Mouse (Mus musculus) c-Kit-positive CD71-positive TER-119-positive erythroid progenitor cells, embryonic 14.5 days (primary cell): ENCODE data around the gene Mon2.

Experiments
- DNase-seq: peaks from one replicate; pipeline ENCODE4 v3.0.0-alpha.2; 2013; ENCODE audit warnings: low spot score

Gene Mon2

DNA sequence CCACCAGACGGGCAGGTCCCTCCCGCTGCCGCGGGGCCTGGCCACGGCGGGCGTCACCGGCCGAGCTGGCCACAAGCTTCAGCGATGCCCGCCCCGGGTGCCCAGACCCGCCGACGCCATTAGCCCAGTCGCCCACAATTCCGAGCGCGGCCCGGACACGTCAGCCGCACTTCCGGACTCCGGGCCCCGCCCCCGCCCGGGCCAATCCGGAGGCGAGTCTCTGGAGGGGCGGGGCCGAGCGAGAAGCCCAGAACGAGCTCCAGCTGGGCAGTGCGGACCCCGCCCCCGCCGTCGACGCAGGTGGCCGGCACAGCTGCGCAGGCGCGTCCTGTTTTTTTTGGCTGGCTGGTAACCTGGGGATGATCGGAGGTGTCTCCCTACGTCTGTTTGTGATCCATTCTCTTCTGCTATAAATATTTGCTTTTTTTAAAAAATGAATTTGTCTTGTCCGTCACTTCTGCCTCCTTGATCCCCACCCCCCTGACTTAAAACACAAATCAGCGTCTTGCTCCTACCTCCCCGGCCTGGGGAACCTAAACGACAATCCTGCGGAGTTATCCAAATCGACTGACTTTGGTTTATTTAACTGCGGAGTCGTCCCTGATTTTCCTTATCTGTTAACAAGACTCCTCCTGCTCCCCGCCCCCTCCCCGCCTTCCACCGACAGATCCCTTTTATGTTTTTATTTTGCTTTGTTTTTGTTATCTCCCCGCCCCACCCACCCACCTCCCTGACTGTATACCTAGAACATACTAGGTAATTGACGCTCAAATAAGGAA lies at the start of gene Mon2:
Gene Mon2, minus strand, starts transcription at position 261 of the 779 bp plus-strand sequence.
- peak; percentile 94 for DNase-seq

DNA sequence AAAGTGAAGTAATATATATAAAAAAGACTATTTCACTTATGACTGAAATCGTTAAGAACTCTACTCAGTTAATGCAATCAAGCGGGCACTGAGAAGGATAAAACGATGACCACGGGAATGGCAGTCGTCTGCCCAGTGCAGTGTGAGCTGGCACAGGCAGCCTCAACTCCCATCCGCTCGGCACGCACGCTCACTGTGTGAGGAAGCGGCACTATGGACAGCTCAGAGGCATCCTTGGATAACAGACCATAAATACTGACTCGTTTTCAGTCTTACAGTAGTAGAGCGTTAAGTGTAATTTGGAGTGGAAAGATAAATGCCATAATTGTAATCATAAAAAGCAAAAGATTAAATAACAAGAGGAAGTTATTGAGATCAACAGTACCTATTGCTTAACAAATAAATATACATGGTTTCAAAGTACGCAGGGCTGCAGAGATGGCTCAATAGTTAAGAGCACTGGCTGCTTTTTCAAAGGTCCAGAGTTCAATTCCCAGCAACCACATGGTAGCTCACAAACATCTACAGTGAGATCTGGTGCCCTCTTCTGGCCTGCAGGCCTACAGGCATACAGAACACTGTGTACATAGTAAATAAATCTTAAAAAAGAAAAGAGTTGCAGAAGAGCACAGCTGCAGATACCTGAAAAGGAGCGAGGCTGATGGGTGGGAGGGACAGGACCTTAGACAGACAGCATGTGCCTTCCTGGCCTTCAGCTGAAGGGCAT lies 44.5 kb upstream of the Mon2 start:
- DNase-seq: no peak

DNA sequence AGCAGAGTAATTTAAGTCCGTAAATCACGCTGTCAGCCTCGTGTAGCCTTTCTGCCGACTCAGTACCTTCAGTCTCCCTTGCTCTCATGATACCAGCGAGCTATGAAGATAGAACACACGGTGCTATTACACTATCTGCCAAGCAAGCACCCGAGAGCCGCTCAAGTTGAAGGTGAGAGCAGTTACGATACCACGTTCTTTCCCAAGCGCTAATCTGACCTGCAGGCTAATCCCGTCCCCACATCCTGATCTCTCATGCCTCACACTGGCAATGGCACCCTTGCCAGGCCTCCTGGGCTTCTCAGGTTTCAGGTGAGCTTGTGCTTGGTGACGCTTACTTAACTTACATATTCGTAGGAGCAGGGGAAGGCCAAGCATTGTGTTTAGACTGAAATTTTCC lies 40.6 kb upstream of the Mon2 start:
- no peak for DNase-seq

DNA sequence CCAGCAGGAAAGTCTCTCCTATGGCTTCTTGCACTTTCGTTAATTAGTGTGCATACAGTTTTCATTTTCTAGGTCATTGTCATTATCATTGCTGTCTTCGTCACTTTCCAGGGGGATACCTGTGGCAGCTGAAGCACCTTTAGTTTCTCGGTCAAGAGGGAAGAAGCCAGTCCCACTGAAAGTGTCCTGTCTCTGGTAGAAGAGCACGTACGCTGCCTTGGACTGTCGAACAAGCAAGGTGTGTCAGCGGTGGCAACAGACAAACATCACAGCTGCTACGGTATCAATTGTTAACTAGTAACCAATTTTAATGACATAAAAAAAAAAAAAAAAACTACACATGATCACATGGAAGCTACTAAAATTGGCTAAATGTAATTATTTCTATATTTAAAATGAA lies 37.2 kb upstream of the Mon2 start:
- DNase-seq: no peak

DNA sequence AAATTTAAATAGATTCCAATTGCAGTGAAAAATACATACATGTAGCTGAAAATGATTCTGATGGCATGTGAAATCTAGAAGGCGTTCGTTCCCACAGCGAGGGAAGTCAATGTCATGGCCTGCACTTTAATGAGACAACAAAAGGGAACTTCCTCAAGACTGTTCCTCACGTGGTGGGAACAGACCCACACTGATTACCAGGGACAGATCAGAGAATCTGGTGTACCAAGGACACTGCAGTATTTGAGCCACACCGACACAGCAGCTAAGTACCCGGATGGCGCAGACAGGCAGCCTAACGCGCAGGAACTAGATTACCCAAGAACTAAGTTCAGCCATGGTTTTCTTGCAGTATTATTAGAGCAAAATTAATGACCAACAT lies 36.5 kb upstream of the Mon2 start:
- DNase-seq: no peak

DNA sequence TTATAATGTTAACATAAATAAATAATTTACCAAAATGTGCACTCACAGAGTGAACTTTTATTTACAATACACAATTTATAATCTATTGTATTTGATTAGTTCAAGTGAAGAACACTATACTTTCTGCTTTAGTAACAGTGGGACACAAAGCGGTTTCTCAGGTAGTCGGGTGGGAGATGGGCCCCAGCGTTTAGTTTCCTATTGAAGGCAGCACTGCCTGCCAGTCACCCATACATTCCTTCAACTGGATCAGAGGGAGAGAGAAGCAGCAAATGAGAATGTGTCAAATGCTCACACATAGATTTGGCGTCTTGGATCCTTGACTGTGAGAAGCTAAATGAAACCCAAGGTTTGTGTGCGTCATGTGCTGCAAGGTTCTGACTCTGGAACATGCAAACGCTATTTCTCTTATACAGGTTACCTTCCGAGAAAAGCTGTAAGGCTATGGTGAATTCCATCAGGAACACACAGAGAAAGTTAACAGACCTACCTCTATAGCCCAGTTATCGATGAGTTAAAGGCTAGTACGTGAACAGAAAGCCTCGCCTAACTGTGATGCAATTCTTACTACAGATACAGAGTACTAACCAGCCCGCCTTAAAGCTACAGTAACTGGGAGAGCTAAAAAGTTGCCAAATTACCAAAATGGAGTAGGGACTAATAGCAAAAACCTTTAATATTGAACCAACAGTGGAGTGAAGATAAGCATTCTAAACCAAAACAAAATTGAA lies 35.9 kb upstream of the Mon2 start:
- DNase-seq: no peak

DNA sequence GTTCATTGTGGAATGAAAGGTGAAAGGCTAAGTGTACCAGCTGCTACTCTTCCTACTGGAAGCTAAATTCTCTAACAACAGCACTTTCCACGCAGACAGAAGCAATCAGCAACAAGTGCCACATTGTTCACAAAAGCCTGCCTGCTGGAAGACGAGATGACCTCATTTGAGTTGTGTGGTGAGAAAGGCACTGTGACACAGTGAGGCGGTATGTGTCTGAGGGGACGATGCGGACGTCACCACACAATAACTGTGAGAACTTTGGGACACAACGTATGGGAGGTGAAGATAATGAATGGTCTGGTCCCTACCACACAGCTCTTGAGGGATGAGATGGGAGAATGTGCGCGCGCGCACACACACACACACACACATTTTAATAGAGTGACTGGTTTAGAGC lies 34.2 kb upstream of the Mon2 start:
- no peak for DNase-seq

DNA sequence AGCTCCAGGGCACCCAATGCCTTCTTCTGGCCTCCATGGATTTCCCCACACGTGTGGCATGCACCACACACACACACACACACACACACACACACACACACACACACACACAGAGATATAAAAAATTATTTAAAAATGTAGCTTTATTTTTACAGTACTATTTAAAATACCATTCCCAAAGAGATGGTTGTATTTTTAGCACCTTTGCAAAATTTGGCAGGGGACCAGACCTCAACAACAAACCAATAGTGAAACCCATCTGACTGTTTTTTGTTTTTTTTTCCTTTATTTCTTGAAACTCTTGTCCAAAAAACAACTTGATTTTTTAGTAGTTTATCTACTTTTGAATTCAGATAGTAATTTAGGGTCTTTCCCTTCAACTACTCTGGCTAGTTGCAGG lies 32.2 kb upstream of the Mon2 start:
- DNase-seq: no peak

DNA sequence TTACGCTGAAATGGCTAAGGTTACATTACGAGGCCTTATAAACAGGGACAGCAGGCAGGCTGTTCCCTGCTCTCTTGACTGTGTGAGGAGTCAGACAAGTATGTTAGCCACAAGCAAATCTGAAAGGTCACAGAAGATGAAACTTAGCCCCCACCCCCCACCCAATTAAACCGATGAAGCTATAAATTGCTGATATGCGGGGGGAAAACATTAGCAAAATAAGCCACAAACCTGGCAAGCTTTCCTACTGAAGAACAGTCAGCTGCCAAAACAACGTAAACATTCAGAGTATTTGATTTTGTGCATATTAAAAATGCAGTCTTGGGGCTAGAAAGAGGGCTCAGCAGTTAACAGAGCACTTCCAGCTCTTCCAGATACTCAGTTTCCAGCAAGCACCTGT lies 31.8 kb upstream of the Mon2 start:
- DNase-seq: no peak

DNA sequence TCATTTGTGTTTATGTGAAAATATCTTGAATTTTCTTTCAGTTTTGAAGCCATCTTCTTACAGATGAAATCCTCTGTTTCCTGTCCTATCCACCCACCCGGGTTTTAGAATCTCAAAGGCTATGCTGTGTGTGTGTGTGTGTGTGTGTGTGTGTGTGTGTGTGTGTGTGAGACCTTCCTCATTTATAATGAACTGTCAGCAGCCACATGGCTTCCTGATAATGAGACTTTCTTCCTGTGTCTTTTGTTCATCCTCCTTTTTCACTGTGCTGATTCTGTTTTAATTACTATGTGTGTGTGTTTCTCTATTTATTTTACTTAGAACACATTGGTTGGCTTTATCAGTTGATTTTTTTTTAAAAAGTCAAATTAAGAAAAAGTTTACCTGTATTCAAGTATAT lies 25.0 kb upstream of the Mon2 start:
- DNase-seq: no peak

DNA sequence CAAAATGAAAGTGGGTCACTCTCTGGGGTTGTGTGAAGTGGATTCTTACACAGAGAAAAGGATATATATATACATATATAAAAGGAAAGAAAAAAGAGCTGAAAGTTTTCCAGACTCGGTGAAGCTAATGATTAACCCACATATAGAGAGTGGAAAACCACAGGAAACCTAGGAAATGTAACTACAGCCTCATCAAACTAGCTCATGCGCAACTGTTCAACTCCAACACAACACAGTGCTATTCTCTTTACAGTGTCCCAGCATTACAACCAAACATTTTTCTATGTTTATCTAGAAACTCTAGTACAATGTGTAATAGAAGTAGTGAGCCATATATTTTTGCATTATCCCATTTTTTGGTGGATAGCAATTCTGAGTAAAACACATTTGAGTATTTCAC lies 24.3 kb upstream of the Mon2 start:
- no peak for DNase-seq

DNA sequence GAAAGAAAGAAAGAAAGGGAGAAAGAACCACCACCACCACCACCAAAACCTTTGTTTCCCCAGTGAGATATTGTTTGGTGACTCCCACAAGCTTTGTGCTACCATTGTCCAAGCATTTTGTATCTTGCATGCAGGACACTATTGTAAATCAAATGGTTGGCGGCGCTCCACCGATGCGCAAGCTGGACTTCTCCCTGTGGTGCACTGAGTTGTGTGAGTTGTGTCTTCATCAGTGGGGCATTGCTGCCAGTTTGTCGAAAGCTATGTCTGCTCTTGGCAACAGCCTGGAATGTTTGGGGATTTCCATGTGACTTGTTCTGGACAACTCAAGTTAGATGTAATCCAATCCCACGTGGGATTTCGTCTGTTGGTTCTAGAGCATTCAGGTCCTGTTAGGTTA lies 18.2 kb upstream of the Mon2 start:
- no peak for DNase-seq

DNA sequence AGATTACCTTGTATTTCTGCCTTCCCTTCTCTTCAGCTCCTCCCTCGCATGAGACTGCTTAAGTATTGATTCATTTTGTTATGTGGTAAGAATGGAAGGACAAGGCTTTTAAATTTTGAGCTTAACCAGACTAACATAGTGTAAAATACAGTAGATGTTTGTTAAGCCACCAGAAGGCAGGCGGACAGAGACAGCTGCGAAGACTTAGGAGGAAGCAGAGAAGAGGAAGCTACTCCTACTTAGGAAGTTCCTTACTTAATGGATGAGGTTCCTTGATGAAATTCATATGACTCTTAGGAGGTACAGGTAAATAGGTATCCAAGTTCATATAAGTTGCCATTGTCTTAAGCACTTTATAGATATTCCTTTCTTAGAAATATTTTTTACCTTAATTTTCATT lies 16.3 kb upstream of the Mon2 start:
- no peak for DNase-seq

DNA sequence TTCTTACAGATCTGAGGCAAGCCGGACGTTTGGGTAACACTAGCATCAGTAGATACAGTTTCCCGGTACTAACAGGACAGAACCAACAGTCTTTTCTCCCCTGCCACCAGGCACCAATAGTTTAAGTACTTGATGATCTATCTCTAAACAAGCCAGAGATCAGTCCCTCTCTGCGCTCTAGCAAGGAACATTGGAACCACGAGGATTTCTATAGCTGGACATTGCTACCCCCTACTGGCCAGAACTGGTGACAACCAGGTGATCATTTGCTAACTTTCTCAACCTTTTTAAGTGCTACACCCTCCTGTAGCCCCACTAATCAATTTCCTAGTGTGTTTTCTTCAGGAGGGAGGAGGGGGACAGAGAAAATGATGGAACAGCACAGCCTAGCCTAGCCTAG lies 15.4 kb upstream of the Mon2 start:
- DNase-seq: peak; percentile 60

DNA sequence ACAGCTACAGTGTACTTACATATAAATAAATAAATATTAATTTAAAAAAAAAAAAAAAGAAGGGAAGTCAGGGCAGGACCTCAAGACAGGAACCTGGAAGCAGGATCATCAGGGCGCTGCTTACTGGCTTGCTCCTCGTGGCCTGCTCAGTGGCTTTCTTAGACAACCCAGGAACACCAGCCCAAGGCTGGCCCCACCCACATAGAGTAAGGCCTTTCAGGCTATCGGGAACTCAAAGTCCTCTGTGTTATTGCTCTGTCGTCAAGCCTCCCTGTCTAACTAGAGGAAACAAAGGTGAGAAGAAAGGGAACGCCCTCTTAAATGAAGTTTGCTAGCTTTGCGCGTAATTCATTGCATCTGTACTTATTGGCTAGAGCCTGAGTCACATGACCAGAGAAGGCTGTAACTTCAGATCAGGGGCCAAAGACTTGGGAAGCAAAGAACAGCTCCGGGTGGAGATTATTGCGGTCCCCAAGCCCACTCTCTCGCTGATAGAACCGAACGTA lies 13.2 kb upstream of the Mon2 start:
- DNase-seq: no peak

DNA sequence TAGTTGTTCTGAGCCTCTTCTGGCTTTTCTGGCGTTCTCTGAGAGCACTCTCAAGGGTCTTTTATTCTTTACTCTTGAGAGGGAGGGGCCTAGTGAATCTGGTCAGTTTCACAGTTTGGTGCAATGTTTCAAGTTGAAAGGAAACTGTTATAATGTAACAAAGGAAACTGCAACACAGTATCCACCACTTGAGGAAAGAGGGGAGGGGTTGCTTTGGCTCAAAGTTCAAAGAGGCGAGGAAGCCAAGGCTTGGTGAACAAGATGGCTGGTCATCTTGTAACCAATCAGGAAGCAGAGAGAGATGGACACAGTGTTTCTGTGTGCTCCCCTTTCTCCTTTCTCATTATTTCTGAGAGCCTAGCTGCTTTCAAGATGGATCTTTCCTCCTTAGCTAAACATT lies 10.5 kb upstream of the Mon2 start:
- DNase-seq: no peak

DNA sequence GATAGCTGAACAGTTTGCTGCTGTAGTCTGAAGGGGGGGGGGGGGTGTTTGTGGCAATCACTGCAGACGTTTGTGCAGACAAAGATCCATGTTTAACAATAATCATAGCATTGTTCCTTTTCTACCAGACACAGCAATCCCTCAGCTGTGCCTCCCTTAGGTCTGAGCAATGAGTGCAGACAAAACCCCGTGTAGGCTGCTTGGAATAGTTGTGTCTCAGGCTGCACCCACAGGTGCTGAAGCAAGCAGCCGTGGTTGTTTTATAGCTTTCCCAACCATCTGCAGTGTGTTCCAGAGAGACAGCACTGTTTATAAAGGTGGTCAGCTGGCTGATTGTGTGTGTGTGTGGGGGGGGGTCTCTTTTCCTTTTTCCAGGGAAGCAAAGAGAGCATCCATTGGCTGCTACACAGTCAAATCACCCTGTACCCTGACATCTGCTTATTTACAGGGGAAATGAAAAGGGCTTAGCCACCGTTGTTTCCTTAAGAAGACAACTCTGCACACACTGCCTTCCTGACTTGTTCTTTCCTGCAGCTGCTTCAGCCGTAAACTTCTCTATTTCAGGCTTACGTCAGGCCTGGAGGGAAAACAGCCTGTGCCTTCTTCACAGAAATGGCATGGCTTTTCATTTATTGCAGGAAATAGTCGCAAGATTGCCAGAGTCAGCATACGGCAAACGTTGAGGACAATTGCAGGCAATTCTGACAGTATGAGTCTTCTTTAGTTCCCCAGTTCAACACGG lies 8.8 kb upstream of the Mon2 start:
- DNase-seq: no peak

DNA sequence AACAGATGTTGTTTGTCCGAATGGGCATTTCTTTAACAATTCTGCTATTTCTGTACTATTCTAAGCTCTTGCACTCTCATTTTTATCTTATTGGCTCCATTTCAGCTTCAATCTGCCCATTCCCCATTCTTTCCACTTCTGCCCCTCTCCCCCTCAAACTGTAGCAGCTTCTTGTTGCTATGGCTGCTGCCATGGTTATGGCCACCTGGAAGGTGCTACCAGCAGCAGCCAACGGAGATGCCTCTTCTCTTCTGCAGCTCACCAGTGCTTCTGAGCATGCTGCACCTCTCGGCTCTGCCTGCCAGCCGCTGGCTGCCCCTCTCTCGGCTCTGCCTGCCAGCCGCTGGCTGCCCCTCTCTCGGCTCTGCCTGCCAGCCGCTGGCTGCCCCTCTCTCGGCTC lies 8.0 kb upstream of the Mon2 start:
- DNase-seq: no peak

DNA sequence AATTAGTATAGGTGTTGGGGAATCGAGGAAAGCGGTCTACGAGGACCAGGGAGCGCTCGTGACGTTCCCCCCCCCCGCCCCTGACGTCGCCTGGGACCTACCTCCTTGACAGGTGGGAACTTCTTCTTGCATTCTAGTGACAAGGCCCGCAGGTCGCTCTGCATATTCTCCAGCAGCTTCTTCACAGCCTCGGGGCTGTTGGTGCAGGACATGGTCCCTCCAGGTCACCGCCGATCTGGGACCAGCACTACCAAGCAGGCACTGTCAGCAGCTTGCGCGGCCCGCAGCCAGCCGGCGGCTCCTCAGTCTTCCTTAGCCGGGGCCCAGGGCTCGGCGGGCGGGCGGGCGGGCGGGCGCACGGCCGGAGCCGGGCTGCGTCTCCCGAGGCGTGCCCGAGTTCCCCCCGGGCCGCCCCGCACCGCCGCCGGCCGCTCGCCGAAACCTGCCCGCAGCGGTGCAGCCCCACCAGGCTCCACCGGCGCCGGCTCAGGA lies 508 bp downstream of the Mon2 start:
- peak; percentile 17 for DNase-seq

DNA sequence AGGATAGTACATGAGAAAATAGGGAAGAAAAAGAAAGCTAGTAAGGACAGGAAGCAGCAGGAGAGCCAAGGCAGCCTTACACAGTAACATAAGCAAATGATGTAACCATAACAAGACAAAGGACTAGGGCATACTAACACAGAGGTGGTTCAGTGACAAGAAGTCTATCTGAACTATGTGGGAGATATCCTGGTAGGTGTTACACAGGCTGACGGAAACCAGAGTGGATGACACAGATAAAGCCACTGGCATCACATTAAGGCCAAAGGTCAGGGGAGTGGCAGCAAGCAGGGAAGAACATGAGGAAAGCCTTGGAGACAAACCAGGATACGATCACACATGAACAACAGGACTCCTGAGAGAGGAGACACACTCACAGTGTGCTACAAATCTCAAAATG lies 4.3 kb downstream of the Mon2 start:
- DNase-seq: no peak

DNA sequence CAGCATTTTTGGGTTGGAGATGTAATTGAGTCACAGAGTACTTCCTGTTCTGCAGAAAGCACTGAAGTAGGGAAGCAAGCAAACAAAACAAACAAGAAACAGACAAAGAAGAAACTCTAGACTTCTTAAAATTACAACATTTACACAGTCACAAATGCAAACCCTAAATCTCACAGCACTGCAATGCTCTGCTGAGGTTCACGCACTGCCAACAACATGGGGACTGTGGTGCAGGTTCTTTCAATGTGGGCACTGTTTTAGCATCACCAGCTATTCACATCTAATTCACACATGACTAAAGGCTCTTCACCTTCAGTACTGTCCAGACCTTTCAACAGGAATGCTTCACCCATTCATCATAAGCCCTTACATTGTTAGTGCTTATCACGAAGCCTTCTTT lies 13.3 kb downstream of the Mon2 start:
- no peak for DNase-seq

DNA sequence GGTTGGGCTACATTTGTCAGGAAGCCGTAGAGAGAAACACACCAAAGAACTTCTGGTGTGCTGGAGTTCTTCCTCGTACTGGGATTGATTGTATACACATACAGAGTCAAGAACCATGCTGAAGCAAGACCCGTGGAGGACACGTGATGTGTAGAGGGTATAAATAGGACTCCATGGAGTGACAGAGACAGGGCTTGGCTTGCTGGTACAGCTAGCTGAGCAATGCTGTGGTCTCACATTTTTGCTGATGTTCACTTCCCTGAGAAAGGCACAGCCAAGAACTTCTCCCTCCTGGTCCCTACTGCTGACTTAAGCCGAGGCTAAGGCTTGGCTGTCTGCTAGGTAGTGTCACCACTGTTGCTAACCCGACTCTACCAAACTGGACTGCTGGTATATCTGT lies 15.5 kb downstream of the Mon2 start:
- no peak for DNase-seq
